Mouse (Mus musculus) hindbrain, embryonic 11.5 days (tissue): ENCODE results near the gene Ninj1. TPM values are rescaled to one million over a fixed set of nuclear protein-coding genes. Genes with fewer than 3 reads are reported as not detected.

Experiments
- ATAC-seq: fragments of 200-750 bp; cut with Nextera tagmentation; 2 replicates; pipeline ENCODE4 v1.8.0; 2017; ENCODE audit warnings: mild to moderate bottlenecking, moderate TSS enrichment, moderate library complexity; ENCODE audit not compliant: low FRiP score
- DNase-seq: peaks from one replicate; pipeline ENCODE4 v3.0.0-alpha.2; 2015; ENCODE audit warnings: low spot score
- H3K27ac ChIP-seq: fragments of 300-500 bp; sonication (generic); 2 replicates; pipeline ENCODE4 v1.5.1; 2014; ENCODE audit warnings: mild to moderate bottlenecking, low read depth, low read length
- H3K27me3 ChIP-seq: fragments of 300-500 bp; sonication (generic); 2 replicates; pipeline ENCODE4 v1.6.1; 2014; ENCODE audit warnings: mild to moderate bottlenecking, low read length, moderate library complexity, mixed read lengths; ENCODE audit not compliant: control insufficient read depth, insufficient read depth
- H3K36me3 ChIP-seq: fragments of 300-500 bp; sonication (generic); 2 replicates; pipeline ENCODE4 v1.6.1; 2014; ENCODE audit warnings: mild to moderate bottlenecking, low read length, moderate library complexity, mixed read lengths; ENCODE audit not compliant: control insufficient read depth, insufficient read depth
- H3K4me1 ChIP-seq: fragments of 300-500 bp; sonication (generic); replicated peaks from 2 replicates; pipeline ENCODE4 v1.6.1; 2014; ENCODE audit warnings: low read length, mixed read lengths; ENCODE audit not compliant: control insufficient read depth, insufficient read depth
- H3K4me2 ChIP-seq: fragments of 300-500 bp; sonication (generic); replicated peaks from 2 replicates; pipeline ENCODE4 v1.6.1; 2014; ENCODE audit warnings: mild to moderate bottlenecking, low read depth, low read length
- H3K4me3 ChIP-seq: fragments of 300-500 bp; sonication (generic); 2 replicates; pipeline ENCODE4 v1.5.1; 2014; ENCODE audit warnings: low read depth, low read length
- H3K9ac ChIP-seq: fragments of 300-500 bp; sonication (generic); 2 replicates; pipeline ENCODE4 v1.6.1; 2014; ENCODE audit warnings: low read depth, low read length
- H3K9me3 ChIP-seq: fragments of 300-500 bp; sonication (generic); 2 replicates; pipeline ENCODE4 v1.6.1; 2016; ENCODE audit warnings: low read length; ENCODE audit not compliant: control insufficient read depth
- WGBS: fragments of 180-500 bp; shearing (Covaris S2); extraction: QIAGEN DNeasy Blood & Tissue Kit; methylation state at CpG from one replicate; pipeline ENCODE4 v1.1.7; 2014; 5-methylcytosine and 5-hydroxymethylcytosine counted together
- polyA plus RNA-seq: library from polyadenylated mRNA; unstranded; fragments of >200 nt; fragmentation: Nextera tagmentation; extraction: Ambion mirVana; gene quantifications from 2 replicates; pipeline ENCODE4 v1.2.1, GENCODE M21; 2014

The Ninj1 gene
- polyA plus RNA-seq, 1 experiment from 2014 or later: 21.5 TPM

DNA sequence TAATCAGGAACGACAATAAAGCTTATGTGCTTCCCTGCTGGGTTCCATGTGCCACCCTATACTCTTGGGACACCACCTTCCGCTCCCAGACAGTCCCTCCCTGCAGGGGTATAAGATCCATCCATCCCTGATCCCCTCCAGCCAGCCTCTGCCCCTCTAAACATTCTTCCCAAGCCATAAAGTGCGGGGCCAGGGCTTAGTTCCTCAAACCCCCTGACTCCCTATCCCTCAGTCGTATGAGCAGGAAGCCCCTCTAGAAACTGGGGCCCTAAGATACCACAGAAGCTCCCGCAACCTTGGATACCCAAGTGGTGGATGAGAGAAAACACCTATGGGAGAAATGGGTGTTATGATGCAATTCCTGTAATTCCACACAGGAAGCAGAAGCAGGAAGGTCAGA, 8.9 kb downstream of the Ninj1 start:
- Histone ChIP-seq H3K9me3 (no peaks in the 10 kb centered on the region), H3K9ac (no peak overlapping the region), H3K27ac (no peak overlapping the region), H3K27me3 (no peaks in the 10 kb centered on the region), H3K36me3 (no peaks in the 10 kb centered on the region), H3K4me3 (no peak overlapping the region), H3K4me2 (no peak overlapping the region), H3K4me1 (peaks cover 3% of the 10 kb centered on the region; the same call in 1 of the 2 replicates)
- DNase-seq (no peak), ATAC-seq (no peak)
- 76% methylated on average over 5 of the region's 5 CpGs for WGBS

DNA sequence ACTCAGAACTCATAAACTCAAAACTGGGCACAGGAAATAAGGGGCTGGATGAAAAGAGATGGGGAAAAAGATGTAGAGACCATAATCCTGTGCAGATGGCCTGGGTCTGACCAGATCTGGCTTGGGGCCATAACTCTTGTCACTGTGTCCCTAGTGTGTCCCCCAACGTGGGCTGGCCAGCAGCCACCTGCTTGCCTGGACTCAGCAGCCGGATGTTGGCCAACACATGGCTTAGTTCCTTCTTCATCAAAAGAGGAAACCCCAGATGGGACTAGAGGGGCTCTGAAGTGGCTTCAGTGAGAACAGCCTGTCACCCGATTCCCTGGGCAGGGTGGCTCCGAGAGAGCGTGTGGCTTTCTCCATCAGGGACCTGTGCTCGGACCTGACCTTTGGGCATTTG, 9.5 kb downstream of the Ninj1 start:
- Histone ChIP-seq H3K27ac (no peak overlapping the region), H3K4me1 (peaks cover 2% of the 10 kb centered on the region; the same call in 1 of the 2 replicates), H3K4me2 (no peak overlapping the region), H3K9me3 (no peaks in the 10 kb centered on the region), H3K36me3 (no peaks in the 10 kb centered on the region), H3K9ac (no peak overlapping the region), H3K4me3 (no peak overlapping the region), H3K27me3 (no peaks in the 10 kb centered on the region)
- WGBS: 88% methylated on average over 6 of the region's 6 CpGs
- DNase-seq: no peak
- ATAC-seq: no peak

DNA sequence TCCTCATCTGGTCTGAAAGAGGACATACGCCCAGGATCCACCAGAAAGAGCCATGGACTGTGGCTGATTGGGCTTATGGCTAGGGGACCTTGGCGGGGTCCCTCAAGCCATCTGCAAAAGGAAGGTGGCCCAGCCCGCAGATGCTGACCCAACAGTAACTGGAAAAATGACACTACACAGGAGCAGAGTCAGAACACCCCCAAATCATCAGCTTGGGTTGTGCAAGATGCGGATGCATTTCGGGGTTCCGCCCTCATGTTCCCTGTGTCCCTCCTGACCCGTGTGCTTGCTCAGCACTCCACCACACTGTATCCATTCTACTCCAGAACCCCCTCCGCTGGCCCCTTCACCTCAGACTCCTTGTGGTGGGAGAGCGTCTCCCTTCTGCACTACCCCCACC, 11.4 kb downstream of the Ninj1 start:
- Histone ChIP-seq H3K4me1 (no peaks in the 10 kb centered on the region), H3K27me3 (no peaks in the 10 kb centered on the region), H3K36me3 (no peaks in the 10 kb centered on the region), H3K9me3 (no peaks in the 10 kb centered on the region), H3K9ac (no peak overlapping the region), H3K4me2 (no peak overlapping the region), H3K27ac (no peak overlapping the region), H3K4me3 (no peak overlapping the region)
- no peak for ATAC-seq
- 89% methylated on average over 9 of the region's 9 CpGs for WGBS
- DNase-seq: no peak

DNA sequence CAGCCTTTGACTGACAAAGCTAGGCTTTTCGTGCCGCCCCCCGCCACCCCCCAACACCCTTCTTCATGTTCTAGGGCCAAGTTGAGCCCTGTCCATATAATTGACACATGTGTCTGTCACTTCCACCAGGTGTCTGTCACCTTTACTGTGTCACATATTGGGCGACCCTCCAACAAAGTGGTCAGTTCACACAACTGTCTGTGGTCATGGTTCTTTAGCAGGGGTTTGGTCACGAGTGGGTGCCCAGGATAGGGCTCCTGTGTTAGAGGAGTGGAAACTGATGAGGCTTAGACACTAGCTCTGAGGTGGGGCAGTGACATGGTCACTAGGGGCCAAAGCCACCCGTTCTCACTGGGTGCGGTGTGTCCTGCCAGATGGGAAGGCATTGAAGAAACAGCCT, 12.6 kb downstream of the Ninj1 start:
- H3K4me1 ChIP-seq: no peaks in the 10 kb centered on the region
- WGBS: 93% methylated on average over 7 of the region's 7 CpGs
- no peak overlapping the region for H3K4me3 ChIP-seq
- no peaks in the 10 kb centered on the region for H3K36me3 ChIP-seq
- H3K9ac ChIP-seq: no peak overlapping the region
- H3K27ac ChIP-seq: no peak overlapping the region
- no peaks in the 10 kb centered on the region for H3K27me3 ChIP-seq
- H3K4me2 ChIP-seq: no peak overlapping the region
- DNase-seq: no peak
- H3K9me3 ChIP-seq: no peaks in the 10 kb centered on the region
- no peak for ATAC-seq

DNA sequence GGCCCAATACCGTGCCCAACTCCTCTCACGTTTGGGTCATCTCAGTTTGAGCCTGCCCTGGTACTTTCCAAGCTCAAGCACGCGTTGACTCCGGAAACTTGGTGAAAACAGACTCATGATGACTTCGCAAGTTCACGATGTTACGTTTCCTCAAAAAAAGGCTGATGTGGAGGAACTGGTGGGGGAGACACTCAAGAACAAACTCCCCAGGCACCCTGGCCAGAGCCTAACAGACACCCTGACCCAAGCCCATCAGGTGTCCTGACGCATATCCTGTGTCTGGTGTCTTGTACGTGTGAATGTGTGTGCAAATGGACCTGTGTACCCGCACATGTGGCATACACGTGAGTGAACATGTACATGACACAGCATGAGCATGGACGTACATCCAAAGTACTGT, 13.4 kb downstream of the Ninj1 start:
- H3K27me3 ChIP-seq: no peaks in the 10 kb centered on the region
- H3K4me2 ChIP-seq: no peak overlapping the region
- H3K36me3 ChIP-seq: no peaks in the 10 kb centered on the region
- no peaks in the 10 kb centered on the region for H3K9me3 ChIP-seq
- no peak overlapping the region for H3K4me3 ChIP-seq
- no peak overlapping the region for H3K27ac ChIP-seq
- no peak for DNase-seq
- WGBS: 87% methylated on average over 13 of the region's 13 CpGs
- no peak overlapping the region for H3K9ac ChIP-seq
- ATAC-seq: no peak
- no peaks in the 10 kb centered on the region for H3K4me1 ChIP-seq

DNA sequence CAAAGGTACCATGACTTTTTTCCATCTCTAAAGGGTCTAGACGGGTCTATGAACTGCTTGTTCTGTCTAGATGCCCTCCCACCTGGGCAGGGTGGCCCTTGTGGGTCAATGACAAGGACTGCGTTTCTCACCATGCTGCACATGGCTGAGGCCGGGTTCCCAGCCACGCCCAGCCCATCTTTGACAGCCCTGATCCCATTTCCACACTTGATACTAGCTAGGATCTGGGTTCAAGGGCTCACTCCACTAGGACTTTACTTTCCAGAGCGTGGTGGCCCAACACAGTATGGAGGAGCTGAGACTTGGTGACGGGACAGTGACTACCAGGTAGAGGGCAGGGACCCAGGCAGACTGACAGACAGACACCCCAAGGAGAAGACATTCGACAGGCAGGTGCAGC, 15.3 kb downstream of the Ninj1 start:
- Histone ChIP-seq H3K27ac (no peak overlapping the region), H3K4me2 (no peak overlapping the region), H3K36me3 (no peaks in the 10 kb centered on the region), H3K4me1 (no peaks in the 10 kb centered on the region), H3K9me3 (no peaks in the 10 kb centered on the region), H3K9ac (no peak overlapping the region), H3K4me3 (no peak overlapping the region), H3K27me3 (no peaks in the 10 kb centered on the region)
- ATAC-seq (no peak), DNase-seq (no peak)
- 86% methylated on average over 7 of the region's 7 CpGs for WGBS

DNA sequence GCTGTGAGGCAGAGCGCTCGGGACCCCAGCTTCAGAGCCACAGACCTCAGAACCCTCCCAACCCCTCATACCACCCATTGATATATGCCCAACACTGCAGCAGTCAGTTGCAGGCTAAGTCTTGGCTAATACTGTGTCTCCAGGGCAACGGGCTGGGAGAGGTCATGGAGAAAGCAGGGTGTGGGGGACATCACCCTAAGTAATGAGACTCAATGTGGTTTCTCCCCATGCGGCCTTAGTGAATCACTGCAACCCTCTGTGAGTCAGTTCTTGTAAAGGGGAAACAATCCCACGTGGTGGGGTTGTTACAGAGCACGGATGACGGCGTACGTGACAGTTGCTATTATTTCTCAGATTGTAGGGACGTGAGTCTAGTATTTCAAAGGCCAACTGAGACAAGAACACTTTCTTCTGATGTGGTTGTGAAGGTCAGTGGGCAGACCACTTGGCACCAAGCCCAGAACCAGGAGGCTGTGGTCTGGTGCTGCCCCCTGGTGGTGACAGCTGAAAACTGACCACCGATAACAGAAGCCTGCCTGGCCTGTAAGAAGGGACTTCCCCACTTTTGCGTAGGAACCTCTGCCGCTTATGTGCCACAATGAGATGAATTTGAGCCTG, 18.2 kb downstream of the Ninj1 start:
- Histone ChIP-seq H3K4me3 (no peak overlapping the region), H3K4me1 (no peaks in the 10 kb centered on the region), H3K9me3 (no peaks in the 10 kb centered on the region), H3K27ac (no peak overlapping the region), H3K36me3 (no peaks in the 10 kb centered on the region), H3K27me3 (no peaks in the 10 kb centered on the region), H3K4me2 (no peak overlapping the region), H3K9ac (no peak overlapping the region)
- peak; percentile 88 for DNase-seq
- WGBS: 48% methylated on average over 13 of the region's 13 CpGs
- peak; percentile 53 for ATAC-seq

DNA sequence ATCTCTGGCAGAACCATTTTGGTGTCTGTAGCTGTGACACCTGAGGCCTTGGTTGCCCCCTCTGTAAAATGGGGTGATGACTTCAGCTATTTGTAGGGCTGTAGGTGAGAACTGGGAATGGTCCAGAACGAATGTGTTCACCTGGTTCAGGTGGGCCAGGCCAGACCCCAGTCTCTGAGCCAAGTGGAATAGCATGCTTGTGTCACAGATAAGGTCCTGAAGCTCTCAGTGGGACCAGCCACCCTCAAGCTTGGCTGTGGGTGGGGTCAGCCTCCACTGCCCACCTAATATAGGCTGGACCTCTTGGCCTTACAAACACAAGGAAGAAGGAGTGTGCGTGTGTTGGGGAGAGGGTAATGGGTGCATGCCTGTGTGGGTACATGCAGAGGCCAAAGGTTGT, 19.1 kb downstream of the Ninj1 start:
- no peak overlapping the region for H3K27ac ChIP-seq
- H3K4me2 ChIP-seq: no peak overlapping the region
- DNase-seq (no peak), ATAC-seq (no peak)
- 91% methylated on average over 2 of the region's 2 CpGs for WGBS
- H3K36me3 ChIP-seq: no peaks in the 10 kb centered on the region
- H3K4me1 ChIP-seq: no peaks in the 10 kb centered on the region
- H3K9ac ChIP-seq: no peak overlapping the region
- H3K27me3 ChIP-seq: no peaks in the 10 kb centered on the region
- no peaks in the 10 kb centered on the region for H3K9me3 ChIP-seq
- no peak overlapping the region for H3K4me3 ChIP-seq

DNA sequence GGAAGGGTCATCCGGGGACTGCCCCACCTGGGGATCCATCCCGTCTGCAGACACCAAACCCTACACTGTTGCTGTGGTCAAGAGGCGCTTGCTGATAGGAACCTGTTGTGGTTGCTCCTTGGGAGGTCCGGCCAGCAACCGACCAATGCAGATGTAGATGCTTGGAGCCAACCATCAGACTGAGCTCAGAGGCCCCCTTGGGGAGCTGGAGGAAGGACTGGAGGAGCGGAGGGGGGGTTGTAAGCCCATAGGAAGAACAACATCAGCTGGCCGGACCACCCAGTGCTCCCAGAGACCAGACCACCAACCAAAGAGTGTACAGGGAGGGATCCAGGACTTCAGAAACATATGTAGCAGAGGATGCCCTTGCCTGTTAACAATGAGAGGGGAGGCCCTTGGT, 22.0 kb downstream of the Ninj1 start:
- DNase-seq (no peak), ATAC-seq (no peak)
- no peak overlapping the region for H3K4me2 ChIP-seq
- H3K36me3 ChIP-seq: no peaks in the 10 kb centered on the region
- 59% methylated on average over 7 of the region's 7 CpGs for WGBS
- H3K27ac ChIP-seq: no peak overlapping the region
- no peak overlapping the region for H3K9ac ChIP-seq
- peaks cover 1% of the 10 kb centered on the region; the same call in 1 of the 2 replicates for H3K27me3 ChIP-seq
- H3K4me1 ChIP-seq: no peaks in the 10 kb centered on the region
- no peaks in the 10 kb centered on the region for H3K9me3 ChIP-seq
- H3K4me3 ChIP-seq: no peak overlapping the region
